Comparison of ENCODE assay signal across 17 mouse cellular contexts in genomic region chr8:61388341-61388740, GRCm38 (mm10).
DNase-seq lines count a peak whose midpoint lies in the region; ATAC-seq and TF ChIP-seq lines count a peak whose summit lies in the region.
"Had no signal": no experiment of that assay in that cellular context is flagged by ENCODE, and none has a peak within 500 bp of the region (broad histone marks: within the 10 kb centered on the region; RNA-seq: fewer than 3 reads in every experiment).

No protein-coding gene starts in this region.

- 82% methylated on average over 9 of the region's 9 CpGs for WGBS in forebrain, embryonic 10.5 days
- WGBS in forebrain, postnatal 0 days: 54% methylated on average over 9 of the region's 9 CpGs
- 36% methylated on average over 9 of the region's 9 CpGs for WGBS in neural tube, embryonic 13.5 days
- WGBS in midbrain, embryonic 14.5 days: 41% methylated on average over 9 of the region's 9 CpGs

- peaks cover 71% of the 10 kb centered on the region for H3K36me3 ChIP-seq in forebrain, embryonic 10.5 days (replicated peaks)
- H3K36me3 ChIP-seq in forebrain, postnatal 0 days (ENCODE audit: insufficient read depth): peaks cover 4% of the 10 kb centered on the region; the same call in 1 of the 2 replicates
- peaks cover 18% of the 10 kb centered on the region; the same call in 1 of the 2 replicates for H3K36me3 ChIP-seq in neural tube, embryonic 13.5 days
- H3K36me3 ChIP-seq in midbrain, embryonic 14.5 days (ENCODE audit: control insufficient read depth, insufficient read depth, low read length): peaks cover 18% of the 10 kb centered on the region
- H3K36me3 ChIP-seq: liver, embryonic 15.5 days had no signal

- H3K4me1 ChIP-seq in forebrain, embryonic 10.5 days: peaks cover 67% of the 10 kb centered on the region
- peaks cover 12% of the 10 kb centered on the region; the same call in 1 of the 2 replicates for H3K4me1 ChIP-seq in forebrain, postnatal 0 days (ENCODE audit: insufficient read depth)
- peaks cover 52% of the 10 kb centered on the region for H3K4me1 ChIP-seq in neural tube, embryonic 13.5 days (replicated peaks)
- H3K4me1 ChIP-seq in midbrain, embryonic 14.5 days (ENCODE audit: control insufficient read depth, insufficient read depth, low read length): peaks cover 33% of the 10 kb centered on the region

- H3K27me3 ChIP-seq in forebrain, embryonic 10.5 days (ENCODE audit: poor library complexity, severe bottlenecking): no peaks in the 10 kb centered on the region
- no peaks in the 10 kb centered on the region for H3K27me3 ChIP-seq in forebrain, postnatal 0 days (ENCODE audit: insufficient read depth, low read length)
- H3K27me3 ChIP-seq in neural tube, embryonic 13.5 days: no peaks in the 10 kb centered on the region
- no peaks in the 10 kb centered on the region for H3K27me3 ChIP-seq in midbrain, embryonic 14.5 days (ENCODE audit: control insufficient read depth, insufficient read depth, low read length)
- H3K27me3 ChIP-seq: limb, embryonic 13.5 days; liver, embryonic 15.5 days had no signal

- no peak overlapping the region for H3K4me3 ChIP-seq in forebrain, embryonic 10.5 days
- H3K4me3 ChIP-seq in forebrain, postnatal 0 days (ENCODE audit: low read depth, low read length): no peak overlapping the region
- H3K4me3 ChIP-seq in neural tube, embryonic 13.5 days: no peak overlapping the region
- H3K4me3 ChIP-seq in midbrain, embryonic 14.5 days (replicated peaks; ENCODE audit: low read depth, low read length): no peak overlapping the region
- H3K4me3 ChIP-seq: limb, embryonic 13.5 days; liver, embryonic 15.5 days had no signal

- peak overlapping the region; percentile 88; the same call in 1 of the 2 replicates for H3K27ac ChIP-seq in forebrain, embryonic 10.5 days
- H3K27ac ChIP-seq in forebrain, postnatal 0 days (ENCODE audit: low read depth, low read length): no peak overlapping the region
- H3K27ac ChIP-seq in neural tube, embryonic 13.5 days (replicated peaks): peak overlapping the region; percentile 69
- H3K27ac ChIP-seq in midbrain, embryonic 14.5 days (replicated peaks; ENCODE audit: low read depth, low read length): peak overlapping the region; percentile 86
- H3K27ac ChIP-seq: limb, embryonic 13.5 days; liver, embryonic 15.5 days; macrophage had no signal

- TF ChIP-seq CTCF in forebrain, postnatal 0 days (IDR thresholded peaks at IDR 0.05; ENCODE audit: low read depth): no peak

- H3K4me2 ChIP-seq in forebrain, postnatal 0 days (ENCODE audit: low read depth): no peak overlapping the region
- no peak overlapping the region for H3K4me2 ChIP-seq in neural tube, embryonic 13.5 days
- no peak overlapping the region for H3K4me2 ChIP-seq in midbrain, embryonic 14.5 days (ENCODE audit: low read length)
- H3K4me2 ChIP-seq: limb, embryonic 13.5 days; liver, embryonic 15.5 days had no signal

- DNase-seq in forebrain, embryonic 10.5 days (ENCODE audit: extremely low spot score, low spot score): no peak
- DNase-seq in forebrain, postnatal 0 days: no peak
- no peak for DNase-seq in neural tube, embryonic 10.5 days (ENCODE audit: extremely low spot score, low spot score)
- DNase-seq in midbrain, embryonic 14.5 days: peak; percentile 32
- DNase-seq in kidney, postnatal 10 days: no peak
- no peak for DNase-seq in adrenal gland, postnatal 25 days
- DNase-seq: adrenal gland, postnatal 14 days; cerebellum, adult 11 months; gastrocnemius, postnatal 25 days; layer of hippocampus, postnatal 36 days had no signal

- H3K9me3 ChIP-seq in forebrain, embryonic 10.5 days: no peaks in the 10 kb centered on the region
- no peaks in the 10 kb centered on the region for H3K9me3 ChIP-seq in forebrain, postnatal 0 days (ENCODE audit: low read length)
- no peaks in the 10 kb centered on the region for H3K9me3 ChIP-seq in neural tube, embryonic 13.5 days
- H3K9me3 ChIP-seq in midbrain, embryonic 14.5 days (ENCODE audit: control insufficient read depth, low read length): no peaks in the 10 kb centered on the region
- H3K9me3 ChIP-seq: limb, embryonic 13.5 days; liver, embryonic 15.5 days had no signal

- no peak for ATAC-seq in forebrain, postnatal 0 days
- no peak for ATAC-seq in neural tube, embryonic 13.5 days (ENCODE audit: low read depth)
- no peak for ATAC-seq in midbrain, embryonic 14.5 days (ENCODE audit: low FRiP score, low TSS enrichment)
- no peak for ATAC-seq in monocyte, adult 5-6 weeks (replicated peaks; ENCODE audit: insufficient number of reproducible peaks, low FRiP score, low TSS enrichment, poor library complexity, severe bottlenecking)
- ATAC-seq: activated CD4-positive, CD25-positive, alpha-beta regulatory T cell, adult 4 months; CD4-positive, CD25-positive, alpha-beta regulatory T cell, adult 4 months had no signal

- no peak overlapping the region for H3K9ac ChIP-seq in forebrain, postnatal 0 days
- no peak overlapping the region for H3K9ac ChIP-seq in neural tube, embryonic 13.5 days
- no peak overlapping the region; the same call in 1 of the 2 replicates for H3K9ac ChIP-seq in midbrain, embryonic 14.5 days (replicated peaks; ENCODE audit: low read length)
- H3K9ac ChIP-seq: limb, embryonic 13.5 days; liver, embryonic 15.5 days had no signal
